Mouse (Mus musculus) c-Kit-positive CD71-positive TER-119-negative erythroid progenitor cells, embryonic 14.5 days (primary cell): ENCODE measurements at regions not wholly inside any gene's neighbourhood (a gene's known extent, or its start where the extent isn't known, plus 50 kb on each side); places are given as distances from the start of the nearest gene placed in this dataset.

ENCODE experiments used
- DNase-seq: peaks from one replicate; pipeline ENCODE4 v3.0.0-alpha.2; 2013; ENCODE audit warnings: low read depth

- no peak for DNase-seq
These were observed 180.6 kb downstream of the Irx2 start for GRCm38 (mm10) chr13:72809226-72809625.

GRCm38 (mm10) chr13:72810626-72811025, 182.0 kb downstream of the Irx2 start:
- no peak for DNase-seq

GRCm38 (mm10) chr13:72814616-72815015, 186.0 kb downstream of the Irx2 start:
- DNase-seq = no peak

GRCm38 (mm10) chr13:72815236-72815932, 186.8 kb downstream of the Irx2 start:
- DNase-seq = no peak

- no peak for DNase-seq
These were observed 187.4 kb downstream of the Irx2 start for GRCm38 (mm10) chr13:72815933-72816553.

- DNase-seq = no peak
These were observed 188.2 kb downstream of the Irx2 start for GRCm38 (mm10) chr13:72816856-72817255.

- DNase-seq = no peak
These were observed 188.9 kb downstream of the Irx2 start for GRCm38 (mm10) chr13:72817521-72817920.

- DNase-seq = no peak
These were observed 189.3 kb downstream of the Irx2 start for GRCm38 (mm10) chr13:72817930-72818329.

GRCm38 (mm10) chr13:72826613-72827012, 198.0 kb downstream of the Irx2 start:
- no peak for DNase-seq

GRCm38 (mm10) chr13:72829331-72829730, 200.7 kb downstream of the Irx2 start:
- no peak for DNase-seq

- no peak for DNase-seq
These were observed 204.7 kb downstream of the Irx2 start for GRCm38 (mm10) chr13:72833326-72833725.

- no peak for DNase-seq
These were observed 208.4 kb downstream of the Irx2 start for GRCm38 (mm10) chr13:72837016-72837415.

GRCm38 (mm10) chr13:72848097-72848496, 219.5 kb downstream of the Irx2 start:
- no peak for DNase-seq

- no peak for DNase-seq
These were observed 221.2 kb downstream of the Irx2 start for GRCm38 (mm10) chr13:72849841-72850240.

- no peak for DNase-seq
These were observed 224.3 kb downstream of the Irx2 start for GRCm38 (mm10) chr13:72852896-72853295.

GRCm38 (mm10) chr13:72875921-72876320, 247.3 kb downstream of the Irx2 start:
- DNase-seq = no peak

- DNase-seq = no peak
These were observed 266.4 kb downstream of the Irx2 start for GRCm38 (mm10) chr13:72894982-72895381.

GRCm38 (mm10) chr13:72902576-72902975, 274.0 kb downstream of the Irx2 start:
- no peak for DNase-seq

GRCm38 (mm10) chr13:72918895-72919294, 290.3 kb downstream of the Irx2 start:
- no peak for DNase-seq

- DNase-seq = no peak
These were observed 291.7 kb downstream of the Irx2 start for GRCm38 (mm10) chr13:72920368-72920767.

GRCm38 (mm10) chr13:72924560-72925135, 296.0 kb downstream of the Irx2 start:
- DNase-seq = no peak

GRCm38 (mm10) chr13:72937246-72937645, 308.6 kb downstream of the Irx2 start:
- DNase-seq = no peak

- DNase-seq = no peak
These were observed 309.7 kb downstream of the Irx2 start for GRCm38 (mm10) chr13:72938156-72938874.
